Mouse (Mus musculus): ENCODE measurements around the gene BC067074. TPM values are rescaled to one million over a fixed set of nuclear protein-coding genes. Genes with fewer than 3 reads are reported as not detected.
"Not testable (repeated sequence)": the region's sequence is repeated elsewhere in the genome, so short reads cannot be mapped to it uniquely, and the experiment has no call there.

BC067074 gene
- polyA plus RNA-seq, 1 experiment from 2014 or later: 2.0 TPM

GRCm38 (mm10) chr13:113382770-113383169 lies 89.8 kb downstream of the BC067074 start:
- H3K9ac ChIP-seq (replicated peaks); H3K4me3 ChIP-seq; H3K27me3 ChIP-seq; H3K4me2 ChIP-seq (replicated peaks); H3K9me3 ChIP-seq; H3K36me3 ChIP-seq; H3K27ac ChIP-seq (replicated peaks); H3K4me1 ChIP-seq; ATAC-seq (ENCODE audit: low FRiP score, low read depth): not testable (repeated sequence)

- Histone ChIP-seq H3K9ac (replicated peaks) (no peak overlapping the region), H3K36me3 (no peaks in the 10 kb centered on the region), H3K27me3 (peaks cover 3% of the 10 kb centered on the region; the same call in 1 of the 2 replicates), H3K4me2 (replicated peaks) (no peak overlapping the region), H3K4me1 (no peaks in the 10 kb centered on the region), H3K9me3 (no peaks in the 10 kb centered on the region), H3K4me3 (no peak overlapping the region), H3K27ac (replicated peaks) (no peak overlapping the region)
- no peak for ATAC-seq (ENCODE audit: low FRiP score, low read depth)
- 97% methylated on average over 6 of the region's 6 CpGs for WGBS
Observed at GRCm38 (mm10) chr13:113393386-113393785, 100.4 kb downstream of the BC067074 start.

- ATAC-seq (ENCODE audit: low FRiP score, low read depth): no peak
- no peak overlapping the region for H3K4me3 ChIP-seq
- no peak overlapping the region for H3K27ac ChIP-seq (replicated peaks)
- H3K36me3 ChIP-seq: no peaks in the 10 kb centered on the region
- WGBS: 85% methylated on average over 15 of the region's 15 CpGs
- peaks cover 3% of the 10 kb centered on the region; the same call in 1 of the 2 replicates for H3K27me3 ChIP-seq
- H3K9me3 ChIP-seq: no peaks in the 10 kb centered on the region
- H3K4me2 ChIP-seq (replicated peaks): no peak overlapping the region
- no peak overlapping the region for H3K9ac ChIP-seq (replicated peaks)
- no peaks in the 10 kb centered on the region for H3K4me1 ChIP-seq
Observed at GRCm38 (mm10) chr13:113394591-113394990, 101.6 kb downstream of the BC067074 start.

- peaks cover 3% of the 10 kb centered on the region; the same call in 1 of the 2 replicates for H3K27me3 ChIP-seq
- 90% methylated on average over 9 of the region's 9 CpGs for WGBS
- no peaks in the 10 kb centered on the region for H3K4me1 ChIP-seq
- H3K9me3 ChIP-seq: no peaks in the 10 kb centered on the region
- no peak overlapping the region for H3K9ac ChIP-seq (replicated peaks)
- no peak for ATAC-seq (ENCODE audit: low FRiP score, low read depth)
- no peak overlapping the region for H3K4me3 ChIP-seq
- H3K4me2 ChIP-seq (replicated peaks): no peak overlapping the region
- no peak overlapping the region for H3K27ac ChIP-seq (replicated peaks)
- H3K36me3 ChIP-seq: no peaks in the 10 kb centered on the region
Observed at GRCm38 (mm10) chr13:113397006-113397520, 104.1 kb downstream of the BC067074 start.

GRCm38 (mm10) chr13:113401373-113402010 lies 108.5 kb downstream of the BC067074 start:
- WGBS: 86% methylated on average over 4 of the region's 4 CpGs

GRCm38 (mm10) chr13:113403706-113404105 lies 110.7 kb downstream of the BC067074 start:
- no peak overlapping the region for H3K9ac ChIP-seq (replicated peaks)
- no peak overlapping the region for H3K27ac ChIP-seq (replicated peaks)
- 94% methylated on average over 6 of the region's 6 CpGs for WGBS
- H3K4me2 ChIP-seq (replicated peaks): no peak overlapping the region
- no peaks in the 10 kb centered on the region for H3K9me3 ChIP-seq
- H3K4me1 ChIP-seq: no peaks in the 10 kb centered on the region
- H3K4me3 ChIP-seq: no peak overlapping the region
- no peaks in the 10 kb centered on the region for H3K27me3 ChIP-seq
- no peaks in the 10 kb centered on the region for H3K36me3 ChIP-seq
- no peak for ATAC-seq (ENCODE audit: low FRiP score, low read depth)

More at GRCm38 (mm10) chr13:113401373-113402010, 108.5 kb downstream of the BC067074 start:
- no peak for ATAC-seq (ENCODE audit: low FRiP score, low read depth)
- Histone ChIP-seq H3K9me3 (no peaks in the 10 kb centered on the region), H3K27me3 (no peaks in the 10 kb centered on the region), H3K4me2 (replicated peaks) (no peak overlapping the region), H3K4me1 (no peaks in the 10 kb centered on the region), H3K9ac (replicated peaks) (no peak overlapping the region), H3K27ac (replicated peaks) (no peak overlapping the region), H3K4me3 (no peak overlapping the region), H3K36me3 (no peaks in the 10 kb centered on the region)

- Histone ChIP-seq H3K9ac (replicated peaks) (no peak overlapping the region), H3K4me1 (no peaks in the 10 kb centered on the region), H3K4me2 (replicated peaks) (no peak overlapping the region), H3K9me3 (no peaks in the 10 kb centered on the region), H3K27ac (replicated peaks) (no peak overlapping the region), H3K27me3 (no peaks in the 10 kb centered on the region), H3K4me3 (no peak overlapping the region), H3K36me3 (no peaks in the 10 kb centered on the region)
- no peak for ATAC-seq (ENCODE audit: low FRiP score, low read depth)
- WGBS: 88% methylated on average over 2 of the region's 2 CpGs
Observed at GRCm38 (mm10) chr13:113404172-113404571, 111.2 kb downstream of the BC067074 start.

- H3K27me3 ChIP-seq: no peaks in the 10 kb centered on the region
- H3K36me3 ChIP-seq: no peaks in the 10 kb centered on the region
- no peak overlapping the region for H3K4me2 ChIP-seq (replicated peaks)
- no peak overlapping the region for H3K27ac ChIP-seq (replicated peaks)
- 44% methylated on average over 12 of the region's 12 CpGs for WGBS
- ATAC-seq (ENCODE audit: low FRiP score, low read depth): 0 out of 2 replicates have a peak, but pooled peaks have one; percentile 47
- no peak overlapping the region for H3K9ac ChIP-seq (replicated peaks)
- no peak overlapping the region for H3K4me3 ChIP-seq
- H3K4me1 ChIP-seq: no peaks in the 10 kb centered on the region; the same call in 1 of the 2 replicates
- H3K9me3 ChIP-seq: no peaks in the 10 kb centered on the region
Observed at GRCm38 (mm10) chr13:113409941-113410340, 117.0 kb downstream of the BC067074 start.

- Histone ChIP-seq H3K4me1 (no peaks in the 10 kb centered on the region), H3K9me3 (no peaks in the 10 kb centered on the region), H3K36me3 (no peaks in the 10 kb centered on the region), H3K27ac (replicated peaks) (no peak overlapping the region), H3K27me3 (no peaks in the 10 kb centered on the region), H3K4me2 (replicated peaks) (no peak overlapping the region), H3K9ac (replicated peaks) (no peak overlapping the region), H3K4me3 (no peak overlapping the region)
- no peak for ATAC-seq (ENCODE audit: low FRiP score, low read depth)
- 91% methylated on average over 7 of the region's 7 CpGs for WGBS
Observed at GRCm38 (mm10) chr13:113415527-113415926, 122.6 kb downstream of the BC067074 start.

- Histone ChIP-seq H3K9me3 (no peaks in the 10 kb centered on the region), H3K4me1 (no peaks in the 10 kb centered on the region), H3K4me2 (replicated peaks) (no peak overlapping the region), H3K9ac (replicated peaks) (no peak overlapping the region), H3K27me3 (no peaks in the 10 kb centered on the region), H3K4me3 (no peak overlapping the region), H3K36me3 (no peaks in the 10 kb centered on the region), H3K27ac (replicated peaks) (no peak overlapping the region)
- ATAC-seq (ENCODE audit: low FRiP score, low read depth): no peak
- WGBS: 95% methylated on average over 4 of the region's 4 CpGs
Observed at GRCm38 (mm10) chr13:113416986-113417385, 124.0 kb downstream of the BC067074 start.

- Histone ChIP-seq H3K9me3 (no peaks in the 10 kb centered on the region), H3K27ac (replicated peaks) (no peak overlapping the region), H3K36me3 (no peaks in the 10 kb centered on the region), H3K4me1 (no peaks in the 10 kb centered on the region), H3K4me2 (replicated peaks) (no peak overlapping the region), H3K9ac (replicated peaks) (no peak overlapping the region), H3K4me3 (no peak overlapping the region), H3K27me3 (no peaks in the 10 kb centered on the region)
- WGBS: 76% methylated on average over 9 of the region's 9 CpGs
- ATAC-seq (ENCODE audit: low FRiP score, low read depth): peak; percentile 49; the same call in 1 of the 2 replicates
Observed at GRCm38 (mm10) chr13:113417757-113418483, 125.0 kb downstream of the BC067074 start.

GRCm38 (mm10) chr13:113418632-113419031 lies 125.7 kb downstream of the BC067074 start:
- no peak overlapping the region for H3K4me3 ChIP-seq
- H3K36me3 ChIP-seq: no peaks in the 10 kb centered on the region
- WGBS: 78% methylated on average over 3 of the region's 3 CpGs
- no peak overlapping the region for H3K9ac ChIP-seq (replicated peaks)
- H3K4me1 ChIP-seq: no peaks in the 10 kb centered on the region
- no peak overlapping the region for H3K27ac ChIP-seq (replicated peaks)
- ATAC-seq (ENCODE audit: low FRiP score, low read depth): no peak
- no peak overlapping the region for H3K4me2 ChIP-seq (replicated peaks)
- H3K27me3 ChIP-seq: no peaks in the 10 kb centered on the region
- no peaks in the 10 kb centered on the region for H3K9me3 ChIP-seq
